Mouse (Mus musculus) retina, postnatal 1 day (tissue): ENCODE data around the gene Lamtor1.

Experiments used
- DNase-seq: peaks from one replicate; pipeline ENCODE4 v3.0.0-alpha.2; 2012

Lamtor1 gene

GRCm38 (mm10) chr7:101905561-101906286 is at the start of gene Lamtor1:
Gene Lamtor1, plus strand, starts transcription at chr7:101905904.
- peak; percentile 100 for DNase-seq

DNA sequence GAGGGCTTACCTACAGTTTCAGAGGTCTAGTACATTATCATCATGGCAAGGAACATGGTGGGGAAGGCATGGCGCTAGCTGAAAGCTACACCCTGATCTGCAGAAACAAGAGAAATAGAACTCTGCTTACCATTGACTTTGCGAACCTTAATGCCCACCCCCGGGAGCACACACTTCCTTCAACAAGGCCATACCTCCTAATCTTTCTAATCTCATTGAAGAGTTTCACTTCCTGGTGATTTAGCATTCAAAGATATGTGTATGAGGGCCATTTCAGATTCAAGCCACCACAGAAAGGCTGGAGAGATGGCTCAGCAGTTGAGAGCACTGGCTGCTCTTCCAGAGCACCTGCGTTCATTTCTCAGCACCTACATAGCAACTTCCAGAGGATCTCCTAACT is 48.6 kb upstream of the Lamtor1 start, which contains the start of gene Folr2:
Folr2 (minus strand) TSS at position 101 of the 400 bp plus-strand sequence.
- DNase-seq, result no peak

- DNase-seq, result no peak
Observed at GRCm38 (mm10) chr7:101858362-101858761, 47.3 kb upstream of the Lamtor1 start.

DNA sequence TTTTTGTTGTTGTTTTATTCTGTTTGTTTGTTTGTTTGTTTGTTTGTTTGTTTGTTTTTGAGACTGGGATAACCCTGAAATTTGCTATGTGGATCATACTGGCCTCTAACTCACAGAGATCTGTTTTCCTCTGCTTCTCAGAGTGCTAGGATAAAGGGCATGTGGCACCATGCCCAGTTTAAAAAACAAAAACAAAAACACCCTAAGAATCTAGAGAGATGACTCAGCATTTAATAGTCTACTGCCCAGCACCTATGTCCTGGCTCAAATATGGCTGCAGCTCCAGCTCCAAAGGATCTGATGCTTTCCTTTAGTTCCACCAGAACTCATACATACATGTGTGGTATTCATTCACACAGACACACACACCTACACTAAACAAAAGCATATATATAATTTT is 44.7 kb upstream of the Lamtor1 start:
- no peak for DNase-seq

DNA sequence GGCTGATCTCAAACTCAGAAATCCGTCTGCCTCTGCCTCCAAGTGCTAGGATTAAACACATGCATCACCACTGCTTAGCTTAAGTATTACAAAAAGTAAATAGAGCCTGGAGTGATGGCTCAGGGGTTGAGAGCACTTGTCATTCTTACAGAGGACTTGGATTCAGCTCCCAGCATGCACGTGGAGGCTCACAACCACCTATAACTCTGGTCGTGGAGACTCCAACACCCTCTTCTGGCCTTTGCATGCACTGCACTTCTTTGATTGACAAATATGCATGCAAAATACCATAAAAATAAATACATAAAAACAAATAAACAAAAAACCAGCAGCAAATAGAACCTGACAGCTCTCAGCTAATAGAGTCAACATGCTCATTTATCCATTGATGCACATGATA is 43.4 kb upstream of the Lamtor1 start:
- no peak for DNase-seq

GRCm38 (mm10) chr7:101863415-101863814 is 42.3 kb upstream of the Lamtor1 start, which contains the start of gene Anapc15:
Gene Anapc15, plus strand, starts transcription at chr7:101863715.
- no peak for DNase-seq

GRCm38 (mm10) chr7:101866491-101867265 is 39.0 kb upstream of the Lamtor1 start:
- DNase-seq, result no peak

DNA sequence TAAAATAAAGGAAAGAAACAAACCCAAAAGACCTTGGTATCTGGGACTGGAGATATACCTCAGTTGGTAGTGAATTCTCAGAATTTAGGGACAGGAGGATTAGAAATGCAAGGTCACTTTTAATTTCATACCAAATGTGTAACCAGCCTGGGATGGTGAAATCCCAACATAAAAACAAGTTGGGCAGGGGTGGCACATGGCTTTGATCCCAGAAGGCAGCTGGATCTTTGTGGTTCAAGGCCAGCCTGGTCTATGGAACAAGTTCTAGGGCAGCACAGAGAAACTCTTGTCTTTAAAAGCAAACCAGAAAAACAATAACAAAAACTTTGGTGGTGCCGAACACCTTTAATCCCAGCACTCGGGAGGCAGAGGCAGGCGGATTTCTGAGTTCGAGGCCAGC is 38.2 kb upstream of the Lamtor1 start:
- DNase-seq, result no peak

GRCm38 (mm10) chr7:101868241-101869162 is 37.2 kb upstream of the Lamtor1 start:
- peak; percentile 67 for DNase-seq

DNA sequence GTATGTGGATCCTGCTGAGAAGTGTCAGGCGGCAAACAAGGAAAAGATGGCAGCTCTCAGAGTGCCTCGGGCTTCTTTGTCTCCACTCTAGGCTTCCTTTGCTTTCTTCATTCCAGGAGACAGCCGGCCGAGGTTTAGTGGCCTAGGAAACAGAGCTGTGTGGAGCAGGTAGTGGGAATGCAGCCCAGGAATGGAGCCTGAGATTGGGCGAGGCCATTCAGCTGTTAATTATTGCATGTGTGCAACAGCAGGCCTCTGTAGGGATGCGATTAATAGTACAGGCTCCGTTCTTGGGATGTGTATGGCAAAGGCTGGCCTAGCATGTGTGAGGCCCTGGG is 36.6 kb upstream of the Lamtor1 start:
- DNase-seq, result no peak

GRCm38 (mm10) chr7:101870629-101871028 is 35.1 kb upstream of the Lamtor1 start, which contains the start of gene Folr1:
Gene Folr1, minus strand, starts transcription at chr7:101870788.
- DNase-seq, result no peak

DNA sequence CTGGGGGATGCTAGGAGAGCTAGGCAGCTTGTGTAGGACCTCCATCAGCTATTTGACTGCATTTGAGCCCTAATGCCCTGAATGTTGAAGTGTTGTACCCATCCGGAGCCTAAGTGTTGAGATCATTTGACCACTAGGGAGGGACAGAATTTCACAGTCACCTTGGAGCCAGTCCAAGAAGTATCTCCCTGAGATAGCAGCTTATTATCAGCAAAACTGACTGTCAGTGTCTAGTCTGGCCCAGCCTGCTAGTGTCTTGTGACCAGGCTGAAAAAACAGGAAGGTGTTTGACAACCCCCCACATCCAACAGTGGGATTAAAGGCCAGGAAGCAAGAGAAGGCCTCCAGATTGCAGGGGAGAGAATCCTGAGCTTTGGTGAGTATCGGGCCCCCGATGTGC is 34.4 kb upstream of the Lamtor1 start:
- no peak for DNase-seq

- no peak for DNase-seq
Observed at GRCm38 (mm10) chr7:101875978-101876377, 29.7 kb upstream of the Lamtor1 start.

DNA sequence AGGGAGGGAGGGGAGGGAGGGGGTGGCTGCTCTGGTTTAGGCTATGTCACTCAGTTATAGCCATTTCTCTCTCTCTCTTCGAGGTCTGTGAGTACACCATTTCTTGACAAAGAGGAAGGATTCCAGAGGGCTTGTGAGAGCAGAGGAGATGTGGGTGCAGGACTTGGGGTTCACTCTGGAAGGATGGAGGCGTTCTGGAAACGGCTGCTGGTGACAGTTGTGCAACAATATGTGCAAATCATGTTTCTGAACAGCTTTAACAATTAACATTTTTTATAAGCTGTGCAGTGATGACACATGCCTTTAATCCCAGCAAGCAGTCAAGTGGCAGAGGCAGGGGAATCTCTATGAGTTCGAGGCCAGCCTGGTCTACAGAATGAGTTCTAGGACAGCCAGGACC is 24.8 kb upstream of the Lamtor1 start:
- no peak for DNase-seq

GRCm38 (mm10) chr7:101882413-101883154 is 23.1 kb upstream of the Lamtor1 start:
- no peak for DNase-seq

DNA sequence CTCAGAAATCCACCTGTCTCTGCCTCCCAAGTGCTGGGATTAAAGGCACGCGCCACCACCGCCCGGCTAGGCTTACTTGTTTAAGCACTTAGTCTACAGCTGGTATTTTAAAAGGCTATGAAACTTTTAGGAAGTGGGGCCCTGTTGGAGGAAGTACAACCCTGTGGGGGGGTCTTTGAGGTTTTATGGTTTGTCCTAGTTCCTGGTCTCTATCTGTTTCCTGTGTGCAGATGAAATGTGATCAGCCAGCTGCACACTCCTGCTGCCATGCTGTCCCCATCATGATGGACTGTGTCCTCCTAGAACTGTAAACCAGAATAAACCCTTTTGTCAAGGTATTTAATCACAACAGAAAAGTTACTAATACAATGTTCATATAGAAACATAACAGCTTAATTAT is 21.5 kb upstream of the Lamtor1 start:
- no peak for DNase-seq

DNA sequence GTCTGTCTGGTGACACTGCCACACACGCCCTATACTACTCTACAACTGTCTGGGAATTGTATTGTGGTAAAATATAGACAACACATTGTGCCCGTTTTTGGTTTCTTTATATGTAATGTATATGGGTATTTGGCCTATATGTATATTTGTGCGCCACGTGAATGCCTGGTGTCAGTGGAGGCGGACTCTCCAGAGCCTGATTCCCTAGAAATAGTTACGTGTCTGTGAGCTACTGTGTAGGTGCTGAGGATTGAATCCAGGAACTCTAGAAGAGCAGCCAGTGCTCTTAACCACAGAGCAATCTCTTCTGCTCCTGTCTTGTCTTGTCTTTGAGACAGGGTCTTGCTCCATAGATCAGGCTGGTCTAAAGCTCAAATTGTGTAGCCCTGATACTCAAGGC is 19.4 kb upstream of the Lamtor1 start:
- no peak for DNase-seq

DNA sequence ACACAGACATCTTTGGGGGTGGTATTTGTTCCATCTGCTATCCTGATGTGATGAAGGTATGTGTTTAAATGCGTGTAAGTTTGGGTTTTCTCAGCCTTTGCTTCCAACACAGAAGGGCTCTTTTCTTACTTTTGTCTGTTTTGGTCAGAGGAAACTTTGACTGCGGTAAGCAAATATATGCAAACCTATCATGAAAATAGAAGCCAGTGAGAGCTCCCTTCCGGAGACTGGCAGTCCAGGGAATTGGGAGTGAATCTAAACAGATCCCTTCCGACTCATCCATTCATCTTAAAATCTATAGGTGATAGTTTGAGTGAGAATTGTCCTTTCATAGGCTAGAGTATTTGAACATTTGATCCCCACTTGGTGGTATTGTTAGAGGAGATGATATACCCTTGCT is 17.2 kb upstream of the Lamtor1 start:
- DNase-seq, result no peak

DNA sequence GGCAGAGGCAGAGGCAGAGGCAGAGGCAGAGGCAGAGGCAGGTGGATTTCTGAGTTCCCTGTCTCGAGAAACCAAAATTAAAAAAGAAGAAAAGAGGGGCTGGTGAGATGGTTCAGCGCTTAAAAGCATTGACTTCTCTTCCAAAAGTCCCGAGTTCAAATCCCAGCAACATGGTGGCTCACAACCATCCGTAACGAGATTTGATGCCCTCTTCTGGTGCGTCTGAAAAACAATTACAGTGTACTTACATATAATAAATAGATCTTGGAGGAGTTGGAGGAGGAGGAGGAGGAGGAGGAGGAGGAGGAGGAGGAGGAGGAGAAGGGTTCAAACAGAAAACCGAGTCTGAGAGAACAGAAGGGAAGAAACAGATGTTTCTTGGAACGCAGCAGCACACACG is 10.0 kb upstream of the Lamtor1 start:
- no peak for DNase-seq

DNA sequence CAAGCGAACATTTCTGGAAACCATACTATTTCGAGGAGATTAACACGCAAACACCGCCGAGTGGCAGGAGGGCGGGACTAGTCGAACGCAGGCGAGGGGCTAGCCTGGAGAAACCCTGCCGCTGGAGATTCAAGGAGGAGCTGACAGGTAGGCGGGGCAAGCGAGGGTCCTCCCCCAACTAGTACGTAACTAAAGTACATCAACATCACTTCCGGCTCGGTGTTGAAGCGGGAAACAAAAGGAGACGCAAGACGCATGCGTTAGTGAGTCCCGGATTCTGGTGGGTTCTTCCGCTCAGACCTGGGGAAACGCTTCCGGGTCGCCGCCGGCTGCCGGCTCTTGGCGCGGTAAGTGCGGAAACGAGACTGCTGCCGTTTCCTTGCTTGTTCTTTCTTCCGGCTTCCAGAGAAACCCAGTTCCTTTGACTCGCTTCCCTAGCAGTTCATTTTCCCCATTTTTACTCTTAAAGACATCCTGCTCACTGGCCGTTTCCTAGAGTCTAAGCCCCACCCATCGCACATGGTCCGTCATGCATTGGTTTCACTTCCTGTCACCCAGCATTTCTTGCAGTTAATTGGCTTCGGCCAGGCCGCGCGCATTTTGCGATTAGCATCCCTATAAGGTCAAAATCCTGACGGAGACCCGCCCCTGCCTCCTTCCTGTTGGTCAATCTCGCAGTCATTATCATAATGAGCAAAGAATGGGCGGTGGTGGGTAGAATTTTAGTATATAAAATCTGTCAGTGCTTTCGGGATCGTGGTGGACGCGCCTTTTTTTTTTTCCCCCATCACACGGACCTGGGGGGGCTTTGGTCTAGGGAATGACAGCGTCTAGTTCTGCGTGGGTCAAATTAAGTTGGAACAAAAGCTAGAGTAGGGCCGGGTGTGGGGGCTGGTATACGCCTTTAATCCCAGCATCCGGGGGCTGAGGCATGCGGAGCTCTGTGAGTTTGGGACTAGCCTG is 9.3 kb upstream of the Lamtor1 start:
- DNase-seq, result peak; percentile 100
